10 mouse cellular contexts compared by ENCODE assay signal in the genomic region with DNA sequence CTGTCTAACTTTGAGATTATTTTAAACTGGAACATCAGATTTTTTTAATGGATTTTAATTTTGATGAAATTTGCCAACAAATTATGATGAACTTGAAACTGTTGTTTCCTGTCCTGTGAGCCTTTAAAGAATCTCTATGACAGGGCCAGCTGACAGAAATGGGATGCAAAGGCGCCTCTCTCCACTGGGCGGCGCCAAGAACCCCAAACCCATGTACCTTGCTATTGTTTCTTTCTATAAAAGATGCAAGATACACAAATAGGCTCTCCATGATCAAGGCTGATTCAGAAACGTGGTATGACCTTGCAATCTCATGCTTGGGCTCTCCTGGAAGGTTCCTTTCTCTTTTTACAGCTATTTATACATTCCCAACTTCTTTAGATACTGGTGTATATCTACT. TPM values are rescaled to one million over a fixed set of nuclear protein-coding genes. Genes with fewer than 3 reads are reported as not detected.
DNase-seq lines count a peak whose midpoint lies in the region; ATAC-seq and TF ChIP-seq lines count a peak whose summit lies in the region.
"Had no signal": no experiment of that assay in that cellular context is flagged by ENCODE, and none has a peak within 500 bp of the region (broad histone marks: within the 10 kb centered on the region; RNA-seq: fewer than 3 reads in every experiment).

No protein-coding gene starts in this region.

- H3K36me3 ChIP-seq in midbrain, embryonic 14.5 days (ENCODE audit: control insufficient read depth, insufficient read depth, low read length) = no peaks in the 10 kb centered on the region
- H3K36me3 ChIP-seq in midbrain, embryonic 16.5 days (ENCODE audit: control insufficient read depth, insufficient read depth, low read length) = no peaks in the 10 kb centered on the region
- H3K36me3 ChIP-seq in lung, embryonic 14.5 days (ENCODE audit: insufficient read depth) = no peaks in the 10 kb centered on the region
- H3K36me3 ChIP-seq: heart, embryonic 13.5 days; midbrain, embryonic 12.5 days had no signal

- H3K4me2 ChIP-seq in midbrain, embryonic 14.5 days (ENCODE audit: low read length) = no peak overlapping the region
- H3K4me2 ChIP-seq in midbrain, embryonic 16.5 days (ENCODE audit: low read length) = no peak overlapping the region
- H3K4me2 ChIP-seq in lung, embryonic 14.5 days = no peak overlapping the region
- H3K4me2 ChIP-seq: heart, embryonic 13.5 days; midbrain, embryonic 12.5 days had no signal

- no peak for ATAC-seq in midbrain, embryonic 14.5 days (ENCODE audit: low FRiP score, low TSS enrichment)
- ATAC-seq in midbrain, embryonic 16.5 days = no peak
- no peak for ATAC-seq in lung, embryonic 14.5 days (ENCODE audit: insufficient read depth)
- no peak for ATAC-seq in monocyte, adult 5-6 weeks (replicated peaks; ENCODE audit: insufficient number of reproducible peaks, low FRiP score, low TSS enrichment, poor library complexity, severe bottlenecking)

- no peak overlapping the region for H3K27ac ChIP-seq in gastrocnemius, adult 2 months
- H3K27ac ChIP-seq in midbrain, embryonic 14.5 days (replicated peaks; ENCODE audit: low read depth, low read length) = no peak overlapping the region
- no peak overlapping the region for H3K27ac ChIP-seq in midbrain, embryonic 16.5 days (ENCODE audit: low read length)
- H3K27ac ChIP-seq in lung, embryonic 14.5 days (ENCODE audit: low read depth) = no peak overlapping the region
- H3K27ac ChIP-seq: heart, embryonic 13.5 days; midbrain, embryonic 12.5 days had no signal

- TF ChIP-seq CTCF in gastrocnemius, adult 2 months (IDR thresholded peaks at IDR 0.05) = peak; percentile 67
- TF ChIP-seq CTCF in lung, embryonic 14.5 days (IDR thresholded peaks at IDR 0.05; ENCODE audit: low read depth) = peak; percentile 78

- intact Hi-C loops in gastrocnemius, adult 2 months (cut with DNase I) = no loop called here

- H3K4me3 ChIP-seq in gastrocnemius, adult 2 months = no peak overlapping the region
- no peak overlapping the region for H3K4me3 ChIP-seq in midbrain, embryonic 14.5 days (replicated peaks; ENCODE audit: low read depth, low read length)
- no peak overlapping the region for H3K4me3 ChIP-seq in midbrain, embryonic 16.5 days (ENCODE audit: low read depth, low read length)
- no peak overlapping the region for H3K4me3 ChIP-seq in lung, embryonic 14.5 days (ENCODE audit: low read depth, low read length)
- H3K4me3 ChIP-seq: heart, embryonic 13.5 days; midbrain, embryonic 12.5 days had no signal

- H3K9me3 ChIP-seq in midbrain, embryonic 14.5 days (ENCODE audit: control insufficient read depth, low read length) = no peaks in the 10 kb centered on the region
- no peaks in the 10 kb centered on the region for H3K9me3 ChIP-seq in midbrain, embryonic 16.5 days (replicated peaks; ENCODE audit: control insufficient read depth, low read length, poor library complexity, severe bottlenecking)
- H3K9me3 ChIP-seq in lung, embryonic 14.5 days (ENCODE audit: low read depth, low read length) = no peaks in the 10 kb centered on the region
- H3K9me3 ChIP-seq: heart, embryonic 13.5 days; midbrain, embryonic 12.5 days had no signal

- under 1% methylated on average over 4 of the region's 4 CpGs for WGBS in midbrain, embryonic 14.5 days
- WGBS in midbrain, embryonic 16.5 days = under 1% methylated on average over 4 of the region's 4 CpGs
- WGBS in lung, embryonic 14.5 days = under 1% methylated on average over 4 of the region's 4 CpGs

- H3K4me1 ChIP-seq in midbrain, embryonic 14.5 days (ENCODE audit: control insufficient read depth, insufficient read depth, low read length) = peaks cover 16% of the 10 kb centered on the region
- peaks cover 18% of the 10 kb centered on the region for H3K4me1 ChIP-seq in midbrain, embryonic 16.5 days (ENCODE audit: control insufficient read depth, insufficient read depth, low read length)
- no peaks in the 10 kb centered on the region for H3K4me1 ChIP-seq in lung, embryonic 14.5 days (ENCODE audit: insufficient read depth)

- no peak overlapping the region for H3K9ac ChIP-seq in midbrain, embryonic 14.5 days (replicated peaks; ENCODE audit: low read length)
- H3K9ac ChIP-seq in midbrain, embryonic 16.5 days (ENCODE audit: low read depth, low read length) = no peak overlapping the region
- H3K9ac ChIP-seq in lung, embryonic 14.5 days = no peak overlapping the region
- H3K9ac ChIP-seq: heart, embryonic 13.5 days; midbrain, embryonic 12.5 days had no signal

- peaks cover 68% of the 10 kb centered on the region for H3K27me3 ChIP-seq in midbrain, embryonic 14.5 days (ENCODE audit: control insufficient read depth, insufficient read depth, low read length)
- peaks cover 19% of the 10 kb centered on the region for H3K27me3 ChIP-seq in midbrain, embryonic 16.5 days (ENCODE audit: control insufficient read depth, insufficient read depth, low read depth, low read length)
- peaks cover 100% of the 10 kb centered on the region for H3K27me3 ChIP-seq in lung, embryonic 14.5 days (ENCODE audit: insufficient read depth, low read length)

- DNase-seq in gastrocnemius, adult 2 months = no peak
- DNase-seq in gastrocnemius, postnatal 25 days = no peak
- peak; percentile 85 for DNase-seq in midbrain, embryonic 14.5 days
- peak; percentile 85 for DNase-seq in cerebellum, postnatal 10 days
- peak; percentile 75 for DNase-seq in lung, embryonic 14.5 days
- DNase-seq in gastrocnemius, adult 18-20 months (ENCODE audit: low spot score) = no peak

RNA-seq across cellular contexts. Expression of a gene that starts 3.9 kb away (rescaled TPM):
- total RNA-seq in gastrocnemius, adult 2 months (2021) = not detected
- total RNA-seq in gastrocnemius, postnatal 25 days (2021) = not detected
- 12.2 and 14.4 TPM in 2 replicates for polyA plus RNA-seq in midbrain, embryonic 14.5 days (2014; fragmentation: Nextera tagmentation; extraction: Ambion mirVana)
- 6.8 and 8.5 TPM in 2 replicates for polyA plus RNA-seq in midbrain, embryonic 16.5 days (2015; fragmentation: Nextera tagmentation; extraction: Ambion mirVana)
- not detected in 2 replicates for polyA plus RNA-seq in lung, embryonic 14.5 days (2014; fragmentation: Nextera tagmentation; extraction: Ambion mirVana)
- total RNA-seq in gastrocnemius, adult 18-20 months (2021) = not detected
- total RNA-seq in monocyte, adult 5-6 weeks (2017) = not detected in 3 replicates
- polyA plus RNA-seq: heart, embryonic 13.5 days had no signal

Comparison
In these comparisons a context has a peak if more than half of its experiments do, and no peak if none do; other contexts are left out.
1. DNase-seq: peak in midbrain, embryonic 14.5 days (single experiment), cerebellum, postnatal 10 days (2 of 2) and lung, embryonic 14.5 days (single experiment); none in gastrocnemius, adult 2 months (single experiment), gastrocnemius, postnatal 25 days (single experiment) and gastrocnemius, adult 18-20 months (single experiment).